Mouse (Mus musculus) left cerebral cortex, postnatal 14 days (tissue): ENCODE results near the gene Mcrip1. TPM values are rescaled to one million over a fixed set of nuclear protein-coding genes. Genes with fewer than 3 reads are reported as not detected.
A peak's percentile ranks its signal among the peaks of the same experiment; 100 is the strongest.
"Not testable (repeated sequence)": the region's sequence is repeated elsewhere in the genome, so short reads cannot be mapped to it uniquely, and the experiment has no call there.

Experiments
- DNase-seq, 2 experiments: peaks; one replicate each; pipeline ENCODE4 v3.0.0; 2021 to 2022; ENCODE audit warnings: low spot score in 2 of 2, mixed read lengths in 1 of 2
- intact Hi-C: fragments of 180-260 bp; cut with DNase I; formaldehyde crosslinking; loops from one replicate; pipeline ENCODE4 v1.15.1; 2025
- total RNA-seq, 2 experiments: library from RNA; stranded (reverse); gene quantifications; 2 replicates each; pipeline ENCODE4 v1.2.3; 2021

Gene Mcrip1
- total RNA-seq, 2 experiments from 2014 or later = 95.9 to 101 TPM

GRCm38 (mm10) chr11:120577211-120578023, 27.9 kb upstream of the Mcrip1 start:
- no peak for DNase-seq
- intact Hi-C loops = no loop called here

GRCm38 (mm10) chr11:120576365-120576981, 26.9 kb upstream of the Mcrip1 start:
- intact Hi-C loops = no loop called here
- DNase-seq = no peak

GRCm38 (mm10) chr11:120575940-120576339, 26.4 kb upstream of the Mcrip1 start:
- intact Hi-C loops = no loop called here
- DNase-seq = no peak

DNA sequence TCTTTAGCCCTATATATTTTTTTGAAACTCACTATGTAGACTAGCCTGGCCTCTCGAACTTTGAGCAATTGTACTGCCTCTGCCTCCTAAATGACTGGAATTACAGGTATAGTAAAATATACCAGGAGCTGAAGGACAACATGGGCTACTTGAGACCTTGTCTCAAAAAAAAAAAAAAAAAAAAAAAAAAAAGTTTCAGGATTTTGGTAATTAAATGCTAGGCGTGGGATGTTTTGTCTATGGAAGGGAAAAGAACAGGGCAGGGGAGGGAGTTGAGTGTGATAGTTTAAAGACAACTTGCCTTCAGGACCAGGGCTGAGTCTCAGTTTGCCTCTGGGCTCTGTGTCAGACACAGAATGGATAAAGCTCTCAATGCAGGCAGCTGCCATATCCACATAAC, 25.5 kb upstream of the Mcrip1 start:
- no peak for DNase-seq
- intact Hi-C loops = no loop called here

- no peak for DNase-seq
- intact Hi-C loops = loop anchor here (5.0 kb wide), 1 partner anchor 57 kb away; no protein-coding TSS in a partner anchor
Observed at GRCm38 (mm10) chr11:120574278-120574600, 24.7 kb upstream of the Mcrip1 start.

- DNase-seq = no peak
- intact Hi-C loops = loop anchor here (5.0 kb wide), 1 partner anchor 56 kb away; no protein-coding TSS in a partner anchor
Observed at GRCm38 (mm10) chr11:120573585-120574277, 24.2 kb upstream of the Mcrip1 start.

GRCm38 (mm10) chr11:120572752-120573584, 23.4 kb upstream of the Mcrip1 start, which contains the start of gene P4hb:
P4hb (minus strand) TSS chr11:120573253.
- intact Hi-C loops = loop anchor here (5.0 kb wide), 1 partner anchor 56 kb away; no protein-coding TSS in a partner anchor
- peak; percentile 100 for DNase-seq

GRCm38 (mm10) chr11:120572417-120572751, 22.9 kb upstream of the Mcrip1 start:
- intact Hi-C loops = loop anchor here (5.0 kb wide), 1 partner anchor 55 kb away; no protein-coding TSS in a partner anchor
- no peak for DNase-seq

DNA sequence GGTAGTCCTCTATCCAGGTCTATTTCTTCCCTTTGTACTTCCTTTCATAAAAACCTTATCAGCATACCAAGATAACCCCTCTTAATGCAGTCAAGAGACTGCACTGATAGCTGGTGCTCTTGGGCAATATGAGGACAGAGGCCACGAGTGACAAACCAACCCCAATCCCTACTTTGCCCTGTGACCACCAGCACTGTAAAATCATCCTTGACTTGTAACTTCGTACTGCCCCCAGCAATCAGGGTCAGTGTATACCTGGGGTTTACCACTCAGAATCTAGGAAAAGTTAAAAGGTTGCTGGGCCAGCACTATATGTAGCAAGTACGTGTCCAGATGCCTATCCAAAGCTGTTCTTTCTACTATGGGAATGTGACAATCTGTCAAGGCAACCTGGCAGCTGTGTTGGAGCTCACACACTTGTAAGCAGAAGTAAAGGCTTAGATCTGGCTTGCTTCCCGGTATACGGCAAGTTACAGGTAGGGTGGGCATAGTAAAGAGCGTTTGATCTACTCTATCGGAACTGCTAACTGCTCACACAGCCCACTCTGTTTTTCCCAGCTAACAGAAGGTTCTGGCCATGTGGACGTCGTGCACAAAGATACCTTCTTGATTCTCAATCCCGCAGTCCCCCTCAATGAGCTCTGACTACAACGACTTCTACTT, 22.4 kb upstream of the Mcrip1 start:
- intact Hi-C loops = loop anchor here (5.0 kb wide), 1 partner anchor 55 kb away; no protein-coding TSS in a partner anchor
- no peak for DNase-seq

- intact Hi-C loops = loop anchor here (5.0 kb wide), 1 partner anchor 54 kb away; no protein-coding TSS in a partner anchor
Observed at GRCm38 (mm10) chr11:120571122-120571521, 21.6 kb upstream of the Mcrip1 start.

GRCm38 (mm10) chr11:120568324-120568723, 18.8 kb upstream of the Mcrip1 start:
- DNase-seq = no peak
- intact Hi-C loops = no loop called here

More at GRCm38 (mm10) chr11:120571122-120571521, 21.6 kb upstream of the Mcrip1 start:
- no peak for DNase-seq

DNA sequence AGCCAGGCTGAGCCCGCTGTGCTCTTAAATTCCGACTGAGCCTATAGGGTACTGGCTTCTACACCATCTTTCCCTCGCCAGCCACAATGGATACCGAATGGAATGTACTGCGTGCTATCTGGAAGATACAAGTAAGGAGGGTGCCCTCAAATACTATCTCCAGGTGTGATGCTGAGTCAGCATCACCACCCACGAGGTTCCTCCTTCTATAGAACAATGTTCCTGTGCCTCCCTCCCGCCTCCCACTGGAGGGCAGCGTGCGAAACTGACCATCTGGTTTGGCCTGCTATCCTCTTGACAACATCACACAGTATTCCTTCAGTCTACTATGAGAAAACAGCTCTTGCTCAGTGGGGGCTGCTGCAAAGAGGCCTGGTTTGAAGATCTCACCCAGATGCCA, 15.6 kb upstream of the Mcrip1 start:
- intact Hi-C loops = no loop called here
- DNase-seq = no peak

DNA sequence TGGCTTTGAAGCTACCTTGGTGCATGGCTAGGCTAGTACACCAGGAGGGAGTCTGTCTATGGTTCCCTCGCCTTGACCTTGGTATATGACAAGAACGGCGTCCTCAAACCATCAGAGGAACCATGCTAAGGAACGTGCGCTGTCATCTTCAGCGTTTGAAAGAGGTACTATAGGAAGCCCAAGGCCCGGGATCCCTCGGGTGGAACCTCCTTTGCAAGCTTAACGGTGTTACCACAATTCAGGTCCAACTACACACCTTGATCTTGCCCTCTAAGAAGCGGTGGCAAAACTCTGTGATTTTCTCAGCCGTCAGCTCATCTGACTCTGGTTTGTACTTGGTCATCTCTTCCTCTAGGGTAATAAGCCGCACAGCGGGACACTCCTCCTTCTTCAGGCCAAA, 13.4 kb upstream of the Mcrip1 start:
- intact Hi-C loops = no loop called here
- DNase-seq = no peak

DNA sequence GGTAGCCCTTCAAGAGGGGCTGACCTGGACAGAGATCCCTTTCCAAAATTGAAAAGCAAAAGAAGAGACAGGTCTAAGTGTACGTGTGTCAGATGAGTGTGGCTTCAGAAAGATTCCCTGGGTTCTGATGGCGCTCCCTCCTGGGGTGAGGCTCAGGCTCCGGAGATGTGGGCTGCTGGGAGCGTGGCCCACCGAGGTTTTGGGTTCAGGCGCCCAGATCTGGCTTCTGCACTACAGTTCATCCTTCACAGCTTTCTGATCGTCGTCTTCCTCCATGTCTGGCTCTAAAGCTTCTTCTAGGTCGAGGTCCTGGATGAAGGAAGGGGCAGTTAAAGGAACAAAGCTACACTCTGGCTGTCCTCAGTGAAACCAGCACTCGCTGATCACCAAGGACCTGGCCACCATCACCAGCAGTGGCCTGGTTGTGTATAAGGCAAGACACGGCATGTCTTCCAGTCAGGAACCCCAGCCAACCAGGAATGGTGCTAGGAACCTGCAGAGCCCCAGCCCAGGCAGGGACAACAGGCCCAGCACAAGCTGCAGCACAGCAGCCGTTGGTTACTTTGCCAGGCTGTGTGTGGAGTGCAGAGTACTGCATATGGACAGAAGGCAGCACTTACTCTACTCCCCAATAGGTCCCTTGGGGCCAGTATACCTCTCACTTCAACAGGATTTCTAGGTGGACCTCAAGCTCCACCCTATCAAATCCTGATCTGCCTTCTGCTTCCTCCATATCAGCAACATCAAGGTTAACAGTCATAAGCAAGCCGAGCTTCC, 11.6 kb upstream of the Mcrip1 start:
- no peak for DNase-seq
- intact Hi-C loops = no loop called here

DNA sequence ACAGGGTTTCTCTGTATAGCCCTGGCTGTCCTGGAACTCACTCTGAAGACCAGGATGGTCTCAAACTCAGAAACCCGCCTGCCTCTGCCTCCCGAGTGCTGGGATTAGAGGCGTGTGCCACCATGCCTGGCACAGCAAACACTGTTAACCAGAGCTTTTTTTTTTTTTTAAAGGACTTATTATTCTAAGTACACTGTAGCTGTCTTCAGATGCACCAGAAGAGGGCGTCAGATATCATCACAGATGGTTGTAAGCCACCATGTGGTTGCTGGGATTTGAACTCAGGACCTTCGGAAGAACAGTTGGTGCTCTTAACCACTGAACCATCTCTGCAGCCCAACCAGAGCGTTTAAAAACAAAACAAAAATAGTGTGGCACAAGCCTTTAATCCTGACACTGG, 9.3 kb upstream of the Mcrip1 start:
- DNase-seq, intact Hi-C loops: not testable (repeated sequence)

DNA sequence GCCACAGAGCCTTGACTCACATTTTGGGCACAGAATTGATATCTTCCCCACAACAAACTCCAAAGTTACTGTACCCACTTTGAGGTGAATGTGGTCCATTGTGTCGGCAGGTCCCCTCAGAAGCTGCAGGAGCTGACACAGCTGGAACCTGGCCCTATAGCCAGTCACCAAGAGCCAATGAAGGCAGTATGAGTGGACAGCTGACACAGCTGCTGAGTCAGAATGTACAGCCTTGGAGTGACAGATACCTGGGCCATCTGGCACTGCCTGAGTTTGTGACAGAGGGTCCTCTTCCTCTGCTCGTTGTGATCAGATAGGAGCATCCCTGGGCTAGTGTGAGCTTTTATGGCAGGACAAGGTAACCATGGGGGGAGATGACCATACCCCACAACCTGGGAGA, 5.7 kb upstream of the Mcrip1 start:
- intact Hi-C loops = no loop called here
- no peak for DNase-seq

GRCm38 (mm10) chr11:120554834-120555233, 5.3 kb upstream of the Mcrip1 start:
- intact Hi-C loops = no loop called here
- no peak for DNase-seq

DNA sequence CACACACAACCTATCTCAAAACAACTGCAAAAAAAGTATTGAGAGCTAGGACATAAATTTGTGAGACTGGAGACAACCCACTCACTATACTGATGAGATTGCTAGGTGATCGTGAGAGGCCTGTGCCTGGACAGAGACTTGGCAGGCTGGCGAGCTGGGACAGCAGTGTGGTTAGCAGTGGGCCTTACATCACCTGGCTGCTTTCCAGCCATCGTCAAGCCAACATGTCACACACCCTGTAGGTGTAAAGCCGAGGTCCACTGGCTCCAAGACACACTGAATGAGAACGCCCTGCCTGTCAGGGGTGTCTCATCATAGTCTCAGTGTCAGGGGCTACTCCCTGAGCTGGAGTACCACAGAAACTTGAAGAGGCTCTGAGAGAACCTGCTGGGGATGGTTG, 3.2 kb upstream of the Mcrip1 start:
- intact Hi-C loops = no loop called here
- DNase-seq = no peak
